Mouse (Mus musculus) mouse embryonic stem cell (cell line): ENCODE data around the gene Ntsr2.
"Not testable (repeated sequence)": the region's sequence is repeated elsewhere in the genome, so short reads cannot be mapped to it uniquely, and the experiment has no call there.

Experiments used
- in situ Hi-C, 2 experiments: fragments of 300-500 bp; cut with MboI; formaldehyde crosslinking; loops; 1 replicate in 1 of 2; 3 replicates in 1 of 2; pipeline ENCODE4 v1.14.3; 2019 to 2020; ENCODE audit warnings: low sequenced_read_pairs in 2 of 2, low pct_unique_long_range_greater_than_20kb in 1 of 2, mixed read lengths in 1 of 2; ENCODE audit not compliant: unreplicated experiment in 1 of 2

The Ntsr2 gene

DNA sequence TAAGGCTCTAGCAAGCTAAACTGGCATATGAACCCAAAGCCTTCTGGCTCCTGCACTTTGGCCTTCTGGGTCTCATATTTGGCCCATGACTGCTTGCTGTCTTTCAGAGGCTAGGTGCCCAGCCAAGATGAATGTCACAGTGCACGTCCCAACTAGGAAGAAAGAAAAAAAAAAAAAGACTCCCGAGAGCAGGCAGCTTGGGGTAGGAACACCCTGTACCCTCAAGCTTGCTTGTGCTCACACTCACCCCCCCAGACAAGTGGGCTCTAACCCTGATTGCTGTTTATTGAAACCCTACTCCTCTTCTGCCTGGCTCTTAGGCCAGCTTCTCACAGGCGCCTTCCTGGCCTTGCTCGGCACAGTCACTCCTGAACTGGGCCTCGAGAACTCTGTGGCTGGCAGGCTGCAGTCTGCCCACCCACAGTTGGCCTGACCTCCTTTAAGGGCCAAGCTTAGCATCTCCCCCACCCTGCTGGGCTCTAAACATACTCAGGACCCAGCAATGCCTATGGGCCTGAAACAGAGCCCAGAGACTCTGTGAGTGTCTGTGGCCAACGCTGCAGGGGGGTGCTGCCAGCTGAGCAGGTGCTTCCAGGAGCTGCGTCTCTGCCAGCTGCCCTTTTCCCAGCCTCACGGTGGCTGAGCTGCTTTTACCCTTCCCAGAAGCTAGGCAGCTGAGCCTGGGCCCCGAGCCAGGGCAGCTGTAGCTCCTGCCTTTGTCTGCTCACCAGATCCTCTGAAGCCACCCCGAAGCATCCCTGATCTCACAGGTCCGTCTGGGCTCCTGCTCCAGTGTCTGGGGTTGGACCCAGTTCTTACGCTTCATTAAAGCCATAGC lies 9.5 kb upstream of the Ntsr2 start:
- in situ Hi-C loops: no loop called here

GRCm38 (mm10) chr12:16644698-16645097 lies 8.5 kb upstream of the Ntsr2 start:
- in situ Hi-C loops: no loop called here

- in situ Hi-C loops: no loop called here
Measured at GRCm38 (mm10) chr12:16646780-16647409, 6.3 kb upstream of the Ntsr2 start.

- in situ Hi-C loops: no loop called here
Measured at GRCm38 (mm10) chr12:16648273-16648672, 4.9 kb upstream of the Ntsr2 start.

GRCm38 (mm10) chr12:16649819-16650218 lies 3.4 kb upstream of the Ntsr2 start:
- in situ Hi-C loops: no loop called here

DNA sequence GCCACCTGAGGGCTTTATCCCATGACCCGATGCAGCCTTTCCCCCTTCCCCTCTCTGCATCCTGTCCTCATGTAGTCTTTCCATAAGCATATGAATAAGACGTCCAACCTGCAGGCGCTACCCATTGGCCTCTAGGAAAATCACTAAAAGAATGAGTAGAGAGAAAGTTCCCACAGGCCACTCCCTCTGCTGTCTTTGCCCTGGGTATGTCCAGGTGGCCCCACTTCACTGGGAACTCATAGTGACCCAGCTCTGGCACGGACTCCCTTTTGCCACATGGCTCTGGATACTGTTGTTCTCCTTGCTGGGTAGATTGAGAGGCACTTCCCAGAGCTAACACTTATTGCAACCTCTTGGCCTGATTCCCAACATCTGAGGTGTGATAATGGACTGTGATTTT lies 2.4 kb downstream of the Ntsr2 start:
- in situ Hi-C loops: no loop called here

DNA sequence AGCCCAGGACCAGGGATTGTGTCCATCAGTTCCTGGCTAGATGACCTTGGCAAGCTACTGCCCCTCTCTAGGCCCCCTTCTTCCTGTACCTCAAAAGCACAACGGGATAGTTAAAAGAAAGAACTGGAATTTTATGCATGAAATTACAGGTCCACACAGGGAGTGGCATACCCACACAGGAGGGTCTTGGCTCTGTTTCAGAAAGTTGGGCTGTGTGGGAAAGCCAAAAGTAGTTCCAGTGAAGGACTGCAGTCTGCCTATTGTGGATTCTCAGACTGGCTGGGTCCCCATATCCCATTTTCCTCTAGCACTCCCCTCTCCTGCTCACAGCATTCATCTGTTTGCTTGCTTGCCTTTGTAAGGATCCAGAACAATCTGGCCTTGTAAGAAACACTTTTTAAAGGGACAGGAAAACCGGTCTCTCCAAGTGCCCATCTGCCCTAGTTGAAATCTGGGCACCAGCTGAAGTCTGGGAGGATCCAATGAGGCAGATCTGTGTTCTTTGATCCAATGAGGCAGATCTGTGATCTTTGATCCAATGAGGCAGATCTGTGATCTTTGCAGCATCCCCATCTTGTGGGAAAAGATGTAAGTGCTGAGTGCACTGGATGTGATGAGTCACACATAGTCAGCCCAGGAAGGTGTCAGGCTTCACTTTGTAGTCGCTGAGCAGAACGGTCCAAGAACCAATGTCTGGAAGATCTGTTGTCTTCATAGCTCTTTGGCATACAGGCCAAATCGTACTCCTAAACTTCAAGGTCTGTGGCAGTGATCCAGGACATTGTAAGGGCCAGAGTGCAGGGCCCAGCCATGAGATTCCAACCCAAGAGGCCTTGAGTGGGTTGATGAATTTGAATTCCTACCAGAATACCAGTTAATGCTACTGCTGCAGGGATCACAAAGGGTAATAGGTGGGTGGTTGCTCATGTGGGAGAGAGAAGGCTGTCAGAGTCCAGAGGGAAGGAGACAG lies 4.0 kb downstream of the Ntsr2 start:
- in situ Hi-C loops: no loop called here

DNA sequence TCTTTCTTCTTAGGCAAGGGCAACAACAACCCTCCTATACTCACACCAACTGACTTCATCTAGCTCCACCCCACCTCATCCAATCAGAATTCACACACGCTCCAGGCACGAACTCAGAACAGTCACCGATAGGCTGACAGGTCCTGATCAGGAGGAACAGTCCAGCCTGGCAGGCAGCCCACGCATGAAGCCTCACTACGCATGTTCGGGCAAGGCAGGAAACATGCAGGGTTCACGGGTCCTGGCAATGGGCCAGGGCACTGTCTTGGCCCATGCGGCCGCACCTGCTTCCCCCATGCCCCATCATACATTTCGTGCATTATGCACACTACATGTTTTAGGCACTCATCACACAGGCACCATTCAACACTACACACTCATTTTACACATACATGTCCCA lies 8.3 kb downstream of the Ntsr2 start:
- in situ Hi-C loops: no loop called here

DNA sequence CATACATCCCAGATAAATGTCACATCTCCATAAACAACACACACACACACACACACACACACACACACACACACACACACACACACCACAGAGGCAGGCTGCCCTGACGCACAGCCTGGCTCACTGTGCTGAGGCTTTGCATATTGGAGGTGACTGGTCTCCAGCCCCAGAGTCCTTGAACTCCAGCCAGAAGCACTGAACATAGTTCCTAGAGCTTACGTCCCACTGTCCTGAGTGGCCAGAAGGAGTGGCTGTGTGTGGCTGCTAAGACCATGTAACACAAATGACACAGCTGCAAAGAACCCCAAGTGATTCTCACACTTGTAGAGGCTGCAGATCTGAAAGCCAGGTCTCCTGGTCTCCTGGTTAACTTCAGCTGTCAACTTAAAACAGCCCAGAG lies 8.8 kb downstream of the Ntsr2 start:
- in situ Hi-C loops: no loop called here

- in situ Hi-C loops: no loop called here
Measured at GRCm38 (mm10) chr12:16662955-16663585, 9.9 kb downstream of the Ntsr2 start.

DNA sequence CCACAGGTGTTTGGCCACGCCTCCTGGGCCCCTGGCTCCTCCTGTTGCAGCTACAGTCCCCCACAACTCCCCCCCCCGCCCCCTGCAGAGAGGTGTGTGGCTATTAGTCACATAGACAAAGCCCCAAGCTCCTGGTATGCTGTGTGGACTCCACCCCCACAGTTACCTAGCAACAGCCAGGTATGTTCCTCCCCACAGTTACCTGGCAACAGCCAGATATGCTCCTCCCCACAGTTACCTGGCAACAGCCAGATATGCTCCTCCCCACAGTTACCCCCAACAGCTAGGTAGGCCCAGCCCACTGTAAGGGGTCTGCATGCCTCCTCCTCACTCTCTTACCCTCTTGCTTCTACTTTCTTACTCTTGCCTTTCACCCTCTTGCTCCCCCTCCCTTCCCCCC lies 11.8 kb downstream of the Ntsr2 start:
- in situ Hi-C loops: no loop called here

DNA sequence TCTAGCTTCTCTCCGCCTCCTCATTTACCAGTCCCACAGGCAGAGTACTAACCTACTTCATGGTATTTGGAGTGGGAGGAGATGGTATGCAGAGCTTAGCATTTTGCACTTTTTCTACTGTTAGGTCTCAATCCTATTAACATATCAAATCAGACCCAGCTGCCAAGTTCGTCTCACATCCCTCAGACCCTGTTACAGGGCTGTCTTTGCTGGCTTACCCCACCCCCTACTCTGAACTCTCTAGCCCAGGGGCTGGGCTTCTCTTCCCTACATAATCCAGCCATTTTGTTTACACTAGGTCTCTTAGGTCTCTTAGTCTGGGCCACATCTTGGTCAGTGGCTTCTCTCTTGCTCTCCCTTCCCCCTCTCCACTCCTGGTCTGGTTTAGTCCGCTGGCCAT lies 16.0 kb downstream of the Ntsr2 start:
- in situ Hi-C loops: no loop called here

GRCm38 (mm10) chr12:16672246-16672645 lies 19.1 kb downstream of the Ntsr2 start:
- in situ Hi-C loops: no loop called here

DNA sequence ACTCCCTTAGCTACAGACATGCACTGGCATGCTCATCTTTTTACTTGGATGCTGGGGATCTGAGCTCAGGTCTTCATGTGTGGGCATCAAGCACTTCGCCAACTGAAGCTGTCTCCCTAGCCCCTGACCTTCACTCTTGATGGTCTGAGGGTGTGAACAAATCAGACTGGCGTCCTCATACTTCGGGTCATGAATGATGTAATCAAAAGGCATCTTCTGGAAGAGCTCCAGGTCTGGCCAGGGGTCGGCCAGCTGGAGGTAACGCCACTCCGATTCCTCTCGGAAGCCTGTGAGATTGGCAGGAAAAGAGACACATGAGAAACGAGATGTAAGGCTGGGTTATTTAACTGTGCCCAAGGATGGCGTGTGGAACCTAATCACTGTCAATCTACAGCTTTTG lies 37.4 kb downstream of the Ntsr2 start:
- in situ Hi-C loops: no loop called here

- in situ Hi-C loops: no loop called here
Measured at GRCm38 (mm10) chr12:16694783-16695182, 41.6 kb downstream of the Ntsr2 start.

DNA sequence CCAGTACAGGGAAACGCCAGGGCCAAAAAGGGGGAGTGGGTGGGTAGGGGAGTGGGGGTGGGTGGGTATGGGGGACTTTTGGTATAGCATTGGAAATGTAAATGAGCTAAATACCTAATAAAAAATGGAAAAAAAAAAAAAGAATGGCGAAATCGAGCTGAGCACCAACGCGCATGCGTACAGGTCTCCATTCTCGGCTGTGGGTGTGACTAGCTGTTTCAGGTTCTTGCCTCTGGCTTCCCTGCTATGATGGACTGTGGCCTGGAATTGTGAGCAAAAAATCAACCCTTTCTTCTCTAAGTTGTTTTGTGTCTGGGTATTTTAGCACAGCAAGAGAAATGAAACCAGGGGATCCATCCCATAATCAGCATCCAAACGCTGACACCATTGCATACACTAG lies 42.1 kb downstream of the Ntsr2 start:
- in situ Hi-C loops: not testable (repeated sequence)

GRCm38 (mm10) chr12:16696146-16696545 lies 43.0 kb downstream of the Ntsr2 start:
- in situ Hi-C loops: no loop called here

DNA sequence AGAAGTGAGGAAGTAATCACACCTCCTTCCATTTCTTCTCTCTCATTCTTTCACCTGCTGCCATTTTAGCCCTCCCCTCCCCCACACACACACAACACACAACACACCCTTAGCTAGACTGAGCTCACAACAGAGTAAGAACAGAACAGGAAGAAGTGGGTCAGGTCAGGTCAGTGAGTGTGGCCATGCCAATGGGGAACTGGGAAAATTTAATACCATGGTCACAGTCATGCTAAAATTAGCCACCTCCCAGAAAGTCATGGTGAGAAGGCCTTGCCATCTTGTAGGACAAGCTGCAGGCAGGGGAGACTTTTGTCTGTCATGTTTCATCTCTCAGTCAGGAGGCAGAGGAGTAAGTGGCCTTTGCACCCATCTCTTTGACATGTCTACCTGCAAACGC lies 45.5 kb downstream of the Ntsr2 start:
- in situ Hi-C loops: no loop called here
